Mouse (Mus musculus) spleen, adult 12 weeks (tissue): ENCODE data around the gene Cfap97.

Experiments
- DNase-seq: peaks from one replicate; pipeline ENCODE4 v3.0.0; 2022; ENCODE audit warnings: low spot score

The Cfap97 gene

DNA sequence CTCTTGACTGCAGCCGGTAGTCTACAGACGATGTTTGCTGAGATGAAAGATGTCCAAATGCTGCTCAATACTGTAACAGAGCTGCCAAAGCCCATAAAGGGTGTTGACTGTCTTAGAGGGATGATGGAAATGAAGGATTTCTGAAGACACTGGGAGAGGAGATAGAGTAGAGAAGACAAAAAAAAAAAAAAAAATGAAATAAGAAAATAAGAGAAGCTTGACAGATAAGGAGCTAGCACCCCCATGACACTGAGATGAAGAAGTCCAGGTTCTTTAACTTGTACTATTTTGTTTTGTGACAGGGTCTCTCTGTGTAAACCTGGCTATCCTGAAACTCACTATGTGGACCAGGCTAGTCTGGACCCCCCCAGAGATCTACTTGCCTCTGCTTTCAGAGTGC lies 1.5 kb downstream of the Cfap97 start:
- no peak for DNase-seq

DNA sequence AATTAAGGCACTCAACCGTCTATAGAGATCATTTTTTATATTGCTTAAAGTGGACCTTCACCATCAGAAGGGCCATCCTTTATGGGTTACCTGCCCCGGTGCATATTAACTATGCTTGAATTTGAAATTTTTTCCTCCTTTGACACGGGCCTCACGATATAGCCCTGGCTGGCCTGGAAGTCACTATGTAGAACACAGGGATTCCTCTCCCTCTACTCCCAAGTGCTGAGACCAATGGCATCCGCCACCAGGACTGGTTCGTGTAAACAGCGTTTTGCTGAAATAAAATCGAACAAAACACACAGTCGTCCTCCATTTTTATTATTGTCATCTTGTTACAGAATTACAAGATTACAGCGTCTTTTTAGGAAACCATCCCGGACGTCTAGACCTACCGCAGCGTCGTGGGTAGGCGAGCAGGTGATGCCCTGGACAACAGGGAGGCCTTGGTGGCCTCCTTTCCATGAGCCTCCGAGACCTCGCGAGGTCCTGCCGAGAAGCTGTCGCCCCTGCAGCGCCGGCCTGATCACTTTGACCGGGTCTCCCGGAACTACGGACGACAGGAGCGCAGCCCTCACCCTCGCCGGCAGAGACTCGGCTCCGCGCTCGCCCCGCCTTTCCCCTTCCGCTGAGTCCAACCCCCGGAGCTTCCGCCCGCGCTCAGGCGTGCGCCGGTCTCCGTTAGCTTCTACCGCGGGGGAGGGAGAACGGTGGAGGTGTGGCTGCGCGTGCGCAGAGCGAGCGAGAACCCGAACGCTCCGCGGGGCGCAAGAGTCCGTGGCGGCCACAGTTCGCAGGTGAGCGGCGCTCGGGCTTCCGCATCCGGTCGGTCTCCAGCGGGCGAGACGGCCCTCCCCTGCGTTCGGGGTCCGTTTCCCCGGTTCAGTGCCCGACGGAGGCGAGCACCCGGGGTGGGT lies 11.6 kb downstream of the Cfap97 start:
- peak; percentile 95 for DNase-seq

DNA sequence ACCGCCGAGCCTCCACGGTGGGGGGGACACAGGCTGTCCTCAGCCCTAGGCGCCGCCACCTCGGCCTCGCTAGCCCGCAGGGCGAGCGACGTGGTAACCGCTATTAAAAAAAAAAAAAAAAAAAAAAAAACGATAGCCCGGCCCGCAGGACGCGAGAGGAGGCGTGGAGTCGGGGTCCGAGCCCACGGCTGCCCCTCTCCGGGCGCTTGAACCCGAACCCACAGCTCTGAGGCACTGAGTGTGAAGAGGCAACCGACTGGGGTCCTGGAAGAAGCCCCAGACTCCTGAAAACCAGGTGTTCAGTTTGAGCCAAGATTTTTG lies 12.3 kb downstream of the Cfap97 start:
- no peak for DNase-seq

DNA sequence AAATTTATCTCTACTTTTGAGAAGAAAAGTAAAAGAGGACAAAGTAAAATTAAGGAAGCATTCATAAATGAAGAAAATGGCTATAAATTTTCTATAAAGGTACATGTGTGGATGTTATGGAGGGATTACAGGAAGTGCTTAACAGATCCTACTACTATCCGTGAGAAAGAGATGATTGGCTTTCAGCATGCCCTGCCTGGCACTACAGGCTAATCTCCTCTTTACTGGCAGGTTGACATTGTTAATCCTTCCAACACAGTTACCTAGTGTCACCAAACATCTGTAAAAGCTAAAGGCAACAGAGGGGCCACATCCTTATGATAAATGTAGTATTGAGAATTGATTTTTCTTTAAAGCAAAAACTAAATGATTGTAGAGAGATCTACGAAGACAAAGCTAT lies 22.1 kb downstream of the Cfap97 start:
- DNase-seq: no peak

DNA sequence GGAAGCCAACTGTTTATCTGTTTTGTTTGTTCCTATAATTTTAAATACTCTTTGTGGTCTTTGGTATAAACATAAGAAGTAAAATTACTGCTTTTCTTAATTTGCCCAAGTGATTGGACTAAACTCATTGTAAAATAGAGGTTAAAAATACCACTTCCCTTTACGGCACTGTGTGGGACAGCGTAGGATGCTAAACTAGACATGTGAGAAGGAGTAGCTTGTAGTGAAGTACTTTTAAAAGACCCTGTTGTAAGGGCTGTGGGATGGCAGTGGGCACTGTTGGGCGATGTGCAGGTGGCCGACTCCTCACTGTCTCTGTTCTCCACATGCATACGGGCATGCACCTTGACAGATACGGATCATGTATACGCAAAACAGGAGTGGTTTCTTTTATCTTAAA lies 28.6 kb downstream of the Cfap97 start:
- no peak for DNase-seq

DNA sequence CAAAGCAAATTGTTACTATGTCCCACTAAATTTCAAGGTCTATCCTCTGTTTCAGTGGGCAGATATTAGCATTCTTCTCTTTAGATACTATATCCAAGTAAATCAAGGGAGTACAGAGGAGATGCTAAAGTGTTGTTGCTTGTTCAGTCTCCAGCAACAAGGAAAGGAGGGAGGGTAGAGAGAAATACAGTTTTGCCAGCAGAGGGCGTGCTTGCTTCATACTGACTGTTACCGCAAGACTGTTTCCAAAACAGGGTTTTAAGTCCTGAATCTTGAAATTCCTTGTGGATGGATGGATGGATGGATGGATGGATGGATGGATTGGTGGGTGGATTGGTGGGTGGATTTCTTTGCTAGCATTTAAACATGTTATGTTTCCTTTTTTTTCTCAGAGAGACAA lies 33.8 kb downstream of the Cfap97 start:
- DNase-seq: peak; percentile 19

DNA sequence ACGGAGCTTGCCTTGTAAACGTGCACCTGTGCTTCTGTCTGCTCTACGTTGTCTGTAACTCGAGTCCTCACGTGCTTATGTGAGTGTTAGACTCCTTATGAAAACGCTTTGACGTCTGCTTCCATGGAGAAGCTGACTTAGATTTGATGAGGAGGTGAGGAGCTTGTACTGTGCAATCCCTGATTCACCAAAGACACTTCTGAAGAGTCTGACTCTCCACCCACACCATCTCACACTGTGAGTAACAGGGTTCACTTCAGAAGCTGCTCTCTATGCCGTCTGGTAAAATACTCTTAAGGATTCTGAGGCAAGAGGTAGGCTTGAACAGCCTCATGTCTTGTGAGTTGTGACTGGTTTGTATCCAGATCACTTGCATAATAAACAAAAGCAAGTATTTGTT lies 41.5 kb downstream of the Cfap97 start:
- no peak for DNase-seq

DNA sequence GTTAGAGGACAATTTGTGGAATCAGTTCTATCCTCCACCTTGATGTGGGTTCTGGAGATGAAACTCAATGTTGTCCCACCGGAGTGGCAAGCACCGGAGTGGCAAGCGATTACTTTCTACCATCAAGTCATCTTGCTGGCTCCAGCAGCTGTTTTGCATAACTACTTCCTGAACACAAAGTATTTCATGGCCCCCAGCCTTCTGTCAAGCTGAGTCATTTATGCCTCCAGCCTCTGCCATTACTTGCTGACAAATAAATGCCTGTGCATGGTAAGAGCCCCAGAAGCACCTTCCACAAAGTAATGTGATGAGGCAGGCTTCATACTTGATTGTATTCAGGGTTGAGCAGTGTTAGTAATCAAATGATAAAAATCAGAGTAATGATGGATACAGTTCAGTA lies 45.3 kb downstream of the Cfap97 start:
- no peak for DNase-seq

DNA sequence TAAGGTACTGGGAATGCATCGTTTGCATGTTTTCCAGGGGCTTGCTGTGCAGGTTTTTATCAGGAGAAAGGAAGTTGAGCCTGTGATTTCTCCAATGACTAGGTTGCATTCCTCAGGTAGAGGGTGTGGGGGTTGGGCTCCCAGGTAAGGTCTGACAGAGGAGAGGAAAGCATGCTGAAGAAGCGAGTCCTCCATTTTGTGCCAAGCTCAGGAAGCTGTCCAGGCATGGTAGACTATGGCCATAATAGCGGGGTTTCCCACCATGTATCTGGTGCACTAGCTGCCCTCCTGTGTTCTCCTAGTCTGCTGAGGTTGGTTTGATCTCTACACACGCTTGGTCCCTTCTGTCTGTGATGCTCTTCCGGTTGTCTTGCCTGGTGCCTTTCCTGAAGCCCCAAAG lies 46.1 kb downstream of the Cfap97 start:
- no peak for DNase-seq

DNA sequence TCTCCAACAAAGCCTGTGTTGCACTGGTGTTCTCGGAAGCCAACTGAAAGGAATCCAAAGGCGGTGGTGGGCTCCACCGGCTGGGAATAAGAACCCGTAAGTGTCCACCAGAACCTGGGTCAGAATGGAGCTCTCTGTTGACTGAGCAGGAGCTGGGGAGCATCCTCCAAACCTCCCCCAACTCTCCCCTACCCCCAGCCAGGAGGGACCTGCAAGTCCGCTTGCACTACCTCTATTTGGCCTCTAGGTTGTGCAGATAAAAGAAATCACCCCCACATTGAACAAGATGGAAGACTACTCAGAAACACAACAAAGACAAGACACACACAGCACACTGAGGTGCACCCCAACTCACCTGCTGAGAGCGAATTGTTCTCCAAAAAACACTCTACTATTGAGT lies 50.8 kb downstream of the Cfap97 start:
- DNase-seq: no peak

DNA sequence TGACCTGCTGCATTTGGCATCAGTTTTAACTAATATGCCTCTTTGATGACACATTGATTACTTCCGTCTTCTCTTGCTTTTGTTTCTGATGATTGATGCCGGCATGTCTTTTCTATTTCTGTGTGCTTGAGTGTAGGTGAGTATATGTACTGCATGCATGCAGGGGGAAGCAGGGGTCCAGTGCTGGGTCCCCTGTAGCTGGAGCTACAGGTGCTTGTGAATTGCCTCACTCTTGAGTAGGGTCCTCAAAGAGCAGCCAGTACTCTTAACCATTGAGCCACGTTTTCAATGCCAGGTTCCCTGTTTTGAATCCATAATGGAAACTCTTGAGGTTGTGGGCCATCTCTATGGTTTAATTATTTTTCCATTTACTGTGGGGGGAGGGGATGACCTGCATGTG lies 52.7 kb downstream of the Cfap97 start:
- DNase-seq: no peak

DNA sequence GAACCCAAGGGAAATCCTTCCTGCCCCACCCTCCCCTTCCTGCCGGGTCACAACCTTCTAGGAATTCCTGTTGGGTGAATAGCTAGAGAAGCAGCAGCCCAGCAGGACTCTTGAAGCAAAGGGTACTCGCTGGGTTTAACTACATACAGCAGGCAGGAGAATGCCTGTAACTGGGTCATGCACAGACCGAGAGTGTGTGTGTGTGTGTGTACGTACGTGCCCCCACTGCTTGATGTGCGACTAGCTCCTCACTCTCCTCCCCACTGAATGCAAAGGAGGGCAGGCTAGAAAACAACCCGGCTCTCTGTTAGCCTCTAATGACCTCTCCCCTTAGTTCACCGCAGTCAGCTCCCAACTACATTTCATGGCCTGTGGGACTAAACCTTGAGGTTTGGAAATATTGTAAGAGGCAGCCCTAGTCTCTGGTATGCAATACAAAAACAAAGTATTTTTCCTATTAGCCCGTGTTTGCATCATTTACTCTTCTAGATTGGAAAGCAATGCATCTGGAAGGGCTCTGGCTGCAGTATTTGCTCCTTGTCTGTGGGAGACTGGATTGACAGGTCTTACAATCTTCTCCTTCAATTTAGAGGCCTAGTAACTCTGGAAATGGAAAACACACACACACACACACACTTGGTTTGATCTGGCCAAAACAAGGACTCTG lies 53.5 kb downstream of the Cfap97 start:
- DNase-seq: no peak

DNA sequence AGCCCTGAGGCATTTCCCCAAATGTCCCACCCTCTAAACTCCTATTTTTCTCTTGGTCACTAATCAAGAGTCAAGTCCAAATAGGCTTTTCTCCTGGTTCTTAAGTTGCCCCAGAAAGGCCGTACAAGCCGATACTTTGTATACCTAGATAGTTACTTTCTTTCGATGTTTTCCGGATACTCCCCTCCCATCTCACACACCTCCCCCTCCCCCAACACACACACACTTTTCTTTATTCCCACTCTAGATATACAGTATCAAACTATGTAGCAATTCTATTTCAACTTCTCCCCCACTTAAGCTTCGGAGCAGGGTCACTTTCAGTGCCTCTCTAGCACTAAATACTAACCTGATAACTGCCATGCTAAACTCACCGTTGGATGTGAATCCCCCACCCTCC lies 54.5 kb downstream of the Cfap97 start:
- no peak for DNase-seq

DNA sequence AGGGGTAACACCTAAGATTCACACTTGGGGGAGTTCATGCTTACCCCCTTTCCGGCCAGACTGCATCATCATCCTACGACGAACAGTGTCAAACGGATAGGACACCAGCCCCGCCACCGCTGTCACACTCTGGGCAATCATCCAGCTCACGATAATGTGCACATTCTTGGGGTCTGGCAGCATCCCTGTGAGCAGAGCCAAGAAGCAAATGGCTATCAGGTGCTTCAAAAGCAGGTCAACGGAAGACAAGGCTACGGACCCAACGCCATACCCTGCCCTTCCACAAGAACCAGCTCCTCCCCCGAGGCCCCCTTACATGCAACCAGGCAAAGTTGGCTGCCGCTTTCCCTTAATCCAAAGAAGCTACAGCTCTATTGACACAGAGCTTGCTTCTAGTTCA lies 56.8 kb downstream of the Cfap97 start:
- no peak for DNase-seq

DNA sequence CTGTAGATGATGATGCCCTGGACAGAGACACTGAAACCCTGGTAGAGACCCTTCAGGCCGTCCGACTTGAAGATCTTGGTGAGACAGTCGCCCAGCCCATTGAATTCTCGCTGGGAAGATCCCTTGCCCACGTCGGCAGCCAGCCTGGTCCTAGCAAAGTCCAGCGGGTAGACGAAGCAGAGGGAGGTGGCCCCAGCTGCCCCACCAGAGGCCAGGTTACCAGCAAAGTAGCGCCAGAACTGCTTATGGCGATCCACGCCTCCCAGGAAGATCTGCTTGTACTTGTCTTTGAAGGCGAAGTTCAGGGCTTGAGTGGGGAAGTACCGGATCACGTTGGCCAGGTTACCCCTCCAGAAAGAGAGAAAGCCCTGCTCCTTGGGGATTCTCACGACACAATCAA lies 57.5 kb downstream of the Cfap97 start:
- no peak for DNase-seq

DNA sequence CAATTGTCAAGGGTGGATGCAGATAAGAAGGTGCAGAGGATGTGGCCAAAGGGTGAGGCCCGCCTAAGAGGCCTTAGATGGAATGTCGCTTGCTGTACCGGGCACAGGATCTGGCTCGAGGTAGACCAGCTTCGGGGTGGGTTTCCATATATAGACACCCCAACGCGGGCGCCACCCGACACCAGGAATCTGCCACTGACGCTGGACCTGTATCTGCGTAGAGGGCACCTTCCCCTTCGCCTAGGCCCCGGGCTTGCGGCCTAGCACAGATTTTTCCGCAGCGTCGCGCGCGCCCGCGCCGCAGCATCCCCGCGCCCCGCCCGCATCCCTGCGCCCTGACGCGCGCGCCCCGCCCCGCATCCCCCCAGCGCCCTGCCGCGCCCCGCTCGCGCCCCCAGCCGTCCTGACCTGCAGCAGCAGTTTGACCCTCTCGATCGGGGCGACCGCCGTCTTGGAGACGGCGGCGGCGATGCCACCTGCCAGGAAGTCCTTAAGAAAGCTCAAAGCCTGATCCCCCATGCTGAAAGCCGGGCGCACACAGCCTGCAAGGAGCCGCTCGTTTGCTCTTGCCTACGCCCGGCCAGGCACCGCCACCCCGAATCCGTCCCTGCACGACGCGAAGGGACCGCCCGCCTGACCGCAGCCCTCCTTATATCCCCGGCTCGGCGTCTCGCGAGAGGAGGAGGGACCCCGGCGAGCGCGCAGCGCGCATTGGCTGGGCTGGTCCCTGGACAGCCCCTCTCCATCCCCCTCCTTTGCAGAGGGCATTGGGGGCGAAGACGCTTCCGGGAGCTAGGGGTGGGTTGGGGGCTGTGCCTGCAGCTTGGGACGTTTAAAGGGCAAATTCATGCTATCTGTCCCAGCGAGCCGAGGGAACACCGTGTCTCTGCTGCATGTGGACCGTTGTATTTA lies 59.1 kb downstream of the Cfap97 start, which contains the start of gene Slc25a4:
Slc25a4 (minus strand) TSS at position 881 of the 912 bp plus-strand sequence.
- DNase-seq: peak; percentile 71

DNA sequence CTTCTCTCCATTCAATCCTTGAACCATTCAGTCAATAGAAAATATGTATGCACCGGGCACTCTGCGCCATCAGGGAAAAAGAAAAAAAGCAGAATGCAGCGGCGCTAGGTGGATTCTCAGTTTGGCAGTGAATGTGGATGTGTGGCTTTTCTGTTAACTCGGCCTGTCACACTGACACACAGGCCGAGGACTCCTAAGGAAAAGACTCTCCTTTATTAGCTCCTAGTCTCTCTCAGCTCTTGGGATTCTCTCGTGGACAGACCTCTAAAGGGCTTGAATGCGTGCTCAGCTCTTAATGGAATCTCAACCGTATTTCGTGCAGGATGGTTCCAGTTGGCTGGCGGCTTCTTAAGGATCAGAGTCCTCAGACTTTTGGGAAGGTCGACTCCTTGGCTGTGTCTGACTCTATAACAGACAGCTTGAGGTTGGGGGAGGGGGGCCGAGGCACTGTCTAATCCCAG lies 60.1 kb downstream of the Cfap97 start:
- DNase-seq: no peak

DNA sequence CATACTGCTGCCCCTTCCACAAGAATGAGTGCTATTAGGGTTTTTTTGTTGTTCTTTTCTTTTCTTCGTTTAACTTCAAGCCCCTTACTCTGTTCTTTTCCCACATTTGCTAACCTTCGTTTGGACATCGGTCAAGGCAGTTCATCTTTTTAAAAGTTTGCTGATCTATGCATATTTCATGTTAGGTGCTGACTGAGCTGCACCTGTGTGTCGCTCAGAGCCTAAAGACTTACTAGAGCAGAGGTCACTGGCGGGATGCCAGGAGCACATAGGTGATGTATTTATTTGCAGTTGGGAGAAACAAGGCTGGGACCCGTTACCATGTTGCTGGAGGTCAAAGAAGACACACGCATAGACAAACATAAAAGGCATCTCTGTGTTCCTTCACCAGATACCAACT lies 60.6 kb downstream of the Cfap97 start:
- no peak for DNase-seq

DNA sequence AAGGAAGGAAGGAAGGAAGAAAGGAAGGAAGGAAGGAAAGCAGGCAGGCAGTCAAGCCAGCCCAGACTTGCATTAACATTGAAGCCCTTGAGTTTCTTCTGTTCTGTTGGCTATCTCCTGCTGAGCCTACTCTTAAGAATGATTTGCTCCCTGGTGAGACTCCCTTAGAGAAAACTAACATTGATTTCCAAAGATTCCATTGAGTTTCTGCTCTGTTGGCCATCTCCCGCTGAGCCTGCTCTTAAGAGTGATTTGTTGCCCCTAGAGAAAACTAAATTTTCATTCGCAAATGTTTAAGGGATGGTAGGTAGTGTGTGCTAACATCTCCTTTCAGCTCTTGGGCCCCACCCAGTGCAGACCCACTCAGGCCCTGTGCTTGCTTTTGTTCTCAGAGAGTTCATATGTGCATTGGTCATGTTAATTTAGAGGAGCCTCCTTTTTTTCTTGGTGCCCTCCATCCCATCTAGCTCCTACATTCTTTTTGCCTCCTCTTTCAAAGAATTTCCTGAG lies 62.5 kb downstream of the Cfap97 start:
- no peak for DNase-seq

DNA sequence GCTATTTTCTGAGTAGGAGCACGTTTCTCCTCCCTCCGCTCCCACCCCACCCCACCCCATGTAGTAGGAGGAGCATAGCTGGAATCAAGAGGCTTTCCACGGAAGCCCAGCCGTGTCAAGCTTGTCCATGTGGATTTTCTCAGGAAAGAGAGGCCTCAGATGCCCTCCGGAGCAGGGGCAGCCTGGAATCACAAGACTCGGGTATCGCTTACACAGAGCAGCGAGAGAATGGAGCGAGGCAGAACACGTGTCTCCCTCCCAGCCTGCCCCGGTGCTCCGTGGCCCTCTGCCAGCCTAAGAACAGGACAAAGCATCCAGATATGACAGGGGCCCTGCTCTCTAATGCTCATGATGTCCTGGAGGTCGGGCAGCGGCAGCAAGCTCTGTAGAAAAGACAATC lies 65.3 kb downstream of the Cfap97 start:
- DNase-seq: no peak

DNA sequence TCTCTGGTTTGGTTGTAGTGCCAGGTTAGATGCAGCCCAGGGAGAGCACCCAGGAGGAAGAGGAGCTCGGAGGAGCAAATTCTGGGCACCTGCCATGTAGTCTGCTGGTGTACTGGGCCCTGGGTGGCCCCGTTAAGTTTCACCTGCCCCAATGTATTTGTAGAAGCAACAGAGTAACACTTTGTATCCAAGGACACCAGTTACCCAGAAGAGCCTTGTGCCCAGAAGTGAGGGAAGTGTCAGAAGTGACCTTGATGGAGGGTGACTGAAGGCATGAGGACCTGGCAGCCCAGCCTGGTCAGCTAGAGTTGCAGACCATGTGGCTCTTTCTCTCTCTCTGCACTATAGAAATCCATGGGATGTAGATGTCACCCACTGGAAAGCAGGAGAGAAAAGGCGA lies 69.0 kb downstream of the Cfap97 start:
- DNase-seq: no peak

DNA sequence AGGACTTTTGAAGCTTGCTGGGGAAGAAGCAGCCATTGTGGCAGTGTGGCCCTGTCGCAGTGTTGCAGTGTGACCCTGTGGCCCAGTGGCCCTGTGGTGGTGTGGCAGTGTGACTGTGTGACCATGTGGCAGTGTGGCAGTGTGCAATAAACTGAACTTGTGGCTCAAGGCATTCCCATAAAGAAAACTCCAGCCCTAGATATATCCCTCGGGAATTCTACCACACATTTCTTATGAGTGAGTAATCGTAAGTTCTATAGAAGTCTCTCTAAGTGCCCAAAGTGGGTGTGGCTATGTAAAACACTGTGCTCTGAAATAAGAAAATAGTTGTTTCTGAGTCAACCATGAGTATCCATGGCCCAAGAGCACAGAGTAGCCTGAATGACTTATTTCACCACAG lies 73.9 kb downstream of the Cfap97 start:
- no peak for DNase-seq
